Mouse (Mus musculus): ENCODE data around the gene Tmem168.

The Tmem168 gene

GRCm38 (mm10) chr6:13607621-13608493, at the start of gene Tmem168:
Tmem168 (minus strand) TSS chr6:13608100.
- in situ Hi-C loops (cut with MboI, MseI), result loop anchor here (5.0 to 10.0 kb wide), 2 partner anchors 44 to 543 kb away; partner anchors contain the start of gene Tmem106b

- in situ Hi-C loops (cut with MboI, MseI), result loop anchor here (5.0 kb wide), 1 partner anchor 47 kb away; the partner anchor contains the start of gene Tmem168
These were observed 46.2 kb upstream of the Tmem168 start for GRCm38 (mm10) chr6:13654081-13654480.

GRCm38 (mm10) chr6:13652284-13652683, 44.4 kb upstream of the Tmem168 start:
- in situ Hi-C loops (cut with MboI, MseI), result loop anchor here (5.0 kb wide), 1 partner anchor 45 kb away; the partner anchor contains the start of gene Tmem168

GRCm38 (mm10) chr6:13650854-13651253, 43.0 kb upstream of the Tmem168 start:
- in situ Hi-C loops (cut with MboI, MseI), result loop anchor here (5.0 kb wide), 1 partner anchor 44 kb away; the partner anchor contains the start of gene Tmem168

DNA sequence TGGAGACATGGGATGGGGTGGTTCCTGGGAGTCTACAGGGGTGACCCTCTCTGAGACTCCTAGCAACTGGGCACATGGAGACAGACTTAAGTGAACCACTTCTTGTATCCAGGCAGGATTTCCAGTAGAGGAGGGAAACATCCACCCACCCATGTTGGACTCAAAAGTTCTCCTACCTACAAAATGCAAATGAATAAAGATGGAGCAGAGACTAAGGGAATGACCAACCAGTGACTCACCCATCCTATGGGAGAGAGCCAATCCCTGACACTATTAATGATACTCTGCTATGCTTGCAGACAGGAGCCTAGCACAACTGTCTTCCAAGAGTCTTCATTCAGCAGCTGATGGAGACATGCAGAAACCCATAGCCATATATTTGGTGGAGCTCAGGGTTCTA, 40.4 kb upstream of the Tmem168 start:
- in situ Hi-C loops (cut with MboI, MseI), result no loop called here

- in situ Hi-C loops (cut with MboI, MseI), result no loop called here
These were observed 28.7 kb upstream of the Tmem168 start for GRCm38 (mm10) chr6:13636582-13636989.

GRCm38 (mm10) chr6:13632571-13632970, 24.7 kb upstream of the Tmem168 start:
- in situ Hi-C loops (cut with MboI, MseI), result no loop called here

GRCm38 (mm10) chr6:13630607-13631006, 22.7 kb upstream of the Tmem168 start:
- in situ Hi-C loops (cut with MboI, MseI), result no loop called here

GRCm38 (mm10) chr6:13619618-13620017, 11.7 kb upstream of the Tmem168 start:
- in situ Hi-C loops (cut with MboI, MseI), result no loop called here

- in situ Hi-C loops (cut with MboI, MseI), result no loop called here
These were observed 9.2 kb upstream of the Tmem168 start for GRCm38 (mm10) chr6:13617110-13617509.

GRCm38 (mm10) chr6:13614568-13614967, 6.7 kb upstream of the Tmem168 start:
- in situ Hi-C loops (cut with MboI, MseI), result no loop called here

DNA sequence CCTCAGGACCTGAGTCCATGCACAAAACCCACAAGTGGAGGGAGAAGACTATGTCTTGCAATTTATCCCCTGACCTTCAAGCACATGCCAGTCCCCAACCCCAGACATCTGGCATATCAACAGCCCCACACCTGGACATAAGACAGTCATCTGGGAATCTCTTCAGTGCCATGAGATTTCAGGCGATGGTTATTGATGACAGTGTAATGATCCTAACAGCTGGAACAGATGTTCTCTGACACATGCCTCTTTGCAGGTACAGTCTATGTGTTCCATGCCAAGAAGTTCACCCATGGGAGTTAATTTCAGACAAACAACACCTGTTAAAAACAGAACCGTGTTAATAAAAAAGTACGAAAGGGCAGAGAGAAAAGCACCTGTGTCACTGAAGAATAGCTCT, 5.8 kb upstream of the Tmem168 start:
- in situ Hi-C loops (cut with MboI, MseI), result no loop called here

DNA sequence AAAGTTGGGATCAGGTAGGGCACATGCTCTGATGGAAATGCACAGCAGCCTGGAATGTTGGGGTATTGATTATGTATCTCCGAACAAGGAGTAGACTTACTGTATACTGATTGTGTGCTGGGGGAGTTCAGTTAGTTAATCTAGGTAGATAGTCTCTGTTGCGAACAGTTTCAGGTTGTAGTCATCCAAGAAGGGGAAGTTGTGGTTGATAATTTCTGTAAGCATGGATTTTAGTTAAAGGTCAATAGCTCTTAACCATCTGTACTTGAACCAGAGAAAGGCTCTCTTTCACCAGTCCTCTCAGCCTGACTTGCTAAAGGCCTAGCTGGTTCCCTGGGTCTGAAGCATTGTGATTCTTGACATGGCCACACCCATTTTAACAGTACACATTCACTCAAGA, 3.0 kb upstream of the Tmem168 start:
- in situ Hi-C loops (cut with MboI, MseI), result no loop called here

DNA sequence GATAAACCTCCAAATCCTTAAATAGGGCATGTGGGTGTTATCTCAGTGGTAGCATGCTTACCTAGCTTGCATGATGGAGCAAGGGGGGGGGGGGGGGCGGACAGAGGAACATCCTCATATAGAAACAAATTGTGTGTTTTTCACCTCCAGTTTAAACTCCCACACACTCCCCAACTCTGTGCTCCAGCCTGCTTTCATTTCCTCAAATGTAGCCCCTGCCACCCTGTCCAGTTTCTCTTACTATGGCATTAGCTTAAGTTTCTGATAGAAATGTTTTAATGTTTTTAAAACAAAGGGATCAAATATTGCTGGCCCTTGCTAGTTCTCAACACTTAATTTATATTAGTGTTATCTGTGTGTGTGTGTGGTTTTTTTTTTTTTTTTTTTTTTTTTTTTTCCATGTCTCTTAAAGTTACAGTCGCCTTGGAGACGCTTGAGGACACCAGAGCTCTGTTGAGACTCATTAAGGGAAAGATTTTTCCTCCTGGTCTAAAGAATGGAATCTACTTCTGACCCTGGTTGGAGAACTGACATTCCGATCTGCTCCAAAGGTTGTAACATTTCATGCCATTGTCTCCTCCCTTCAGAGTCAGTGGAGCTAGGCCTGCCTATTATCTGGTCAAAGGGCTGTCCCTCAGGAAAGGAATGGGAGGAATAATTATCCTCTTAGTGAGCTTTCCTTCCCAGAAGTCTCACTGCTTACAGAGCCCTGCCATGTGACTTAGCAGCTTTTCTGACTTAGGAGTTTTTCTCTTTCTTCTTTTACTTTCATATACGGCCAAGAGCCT, 1.6 kb upstream of the Tmem168 start:
- in situ Hi-C loops (cut with MboI, MseI), result loop anchor here (5.0 to 10.0 kb wide), 2 partner anchors 43 to 545 kb away; partner anchors contain the start of gene Tmem106b

DNA sequence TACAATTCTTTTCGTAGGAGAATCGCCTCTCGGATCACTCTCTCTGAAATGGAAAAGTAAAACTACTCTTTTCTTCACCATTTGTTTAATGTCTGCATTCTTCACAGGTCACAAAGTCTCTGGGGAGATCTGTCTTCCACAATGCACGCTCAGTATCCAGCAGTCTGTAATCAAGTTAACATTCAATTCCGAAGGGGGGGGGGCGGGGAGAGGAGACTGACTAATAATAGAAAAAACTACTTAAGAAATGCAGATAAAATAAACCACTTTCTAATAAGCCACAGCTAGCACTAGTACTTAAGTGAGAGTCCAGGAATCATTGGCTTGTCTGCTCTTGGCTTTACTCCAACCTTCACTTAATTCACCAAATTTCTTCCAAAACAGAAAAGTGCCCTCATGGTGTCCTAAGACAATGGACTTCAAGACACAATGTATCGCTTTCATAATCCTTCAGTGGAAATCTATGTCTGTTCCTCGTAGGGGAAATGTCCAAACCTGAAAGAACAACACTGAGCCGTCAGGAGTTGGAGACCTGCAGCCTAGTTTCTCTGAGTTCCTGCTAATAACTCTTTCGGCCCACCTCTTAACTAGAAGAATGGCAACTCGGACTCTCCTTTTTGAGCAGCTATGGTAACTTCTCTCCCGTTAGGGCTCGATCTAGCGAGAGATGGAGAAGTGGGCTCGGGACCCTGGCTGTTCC, 829 bp downstream of the Tmem168 start:
- in situ Hi-C loops (cut with MboI, MseI), result loop anchor here (5.0 to 10.0 kb wide), 2 partner anchors 45 to 542 kb away; partner anchors contain the start of gene Tmem106b

DNA sequence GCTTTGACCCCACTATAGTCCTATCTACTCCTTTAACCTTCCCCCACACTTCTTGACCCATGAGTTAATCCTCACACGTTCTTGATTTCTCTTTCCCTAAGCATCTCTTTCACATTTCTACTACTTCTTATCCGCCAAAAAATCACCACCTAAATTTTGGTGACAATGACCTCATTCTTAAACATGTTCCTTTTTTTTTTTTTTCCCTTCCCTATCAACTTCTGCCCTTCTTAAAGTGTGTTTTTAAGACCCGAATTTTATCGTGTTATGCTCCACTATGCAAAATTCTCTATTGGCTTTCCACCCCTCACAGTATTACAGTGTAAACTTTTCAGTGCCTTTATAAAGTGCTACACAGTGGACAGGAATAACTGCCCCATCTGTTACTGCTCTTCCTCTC, 1.5 kb downstream of the Tmem168 start:
- in situ Hi-C loops (cut with MboI, MseI), result loop anchor here (5.0 to 10.0 kb wide), 2 partner anchors 46 to 542 kb away; partner anchors contain the start of gene Tmem106b

DNA sequence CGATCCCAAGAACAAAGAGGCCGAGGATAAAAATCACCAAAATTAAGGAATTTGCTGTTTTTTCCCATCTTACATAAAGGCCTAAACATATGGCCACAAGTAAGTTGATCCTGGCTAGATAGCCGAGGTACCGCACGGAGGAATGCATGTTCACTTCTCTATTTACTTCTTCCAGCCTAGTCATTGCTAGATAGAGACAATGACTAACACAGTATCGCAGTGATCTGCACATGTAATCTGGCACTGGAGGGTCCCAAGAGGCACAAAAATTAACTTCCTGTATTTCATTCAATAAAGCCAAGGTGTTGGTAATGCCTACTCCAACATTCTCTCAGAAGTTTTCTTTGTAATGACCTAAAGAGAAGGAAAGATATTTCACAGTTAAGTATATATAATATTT, 4.8 kb downstream of the Tmem168 start:
- in situ Hi-C loops (cut with MboI, MseI), result loop anchor here (10.0 kb wide), 1 partner anchor 538 kb away; the partner anchor contains the start of gene Tmem106b

DNA sequence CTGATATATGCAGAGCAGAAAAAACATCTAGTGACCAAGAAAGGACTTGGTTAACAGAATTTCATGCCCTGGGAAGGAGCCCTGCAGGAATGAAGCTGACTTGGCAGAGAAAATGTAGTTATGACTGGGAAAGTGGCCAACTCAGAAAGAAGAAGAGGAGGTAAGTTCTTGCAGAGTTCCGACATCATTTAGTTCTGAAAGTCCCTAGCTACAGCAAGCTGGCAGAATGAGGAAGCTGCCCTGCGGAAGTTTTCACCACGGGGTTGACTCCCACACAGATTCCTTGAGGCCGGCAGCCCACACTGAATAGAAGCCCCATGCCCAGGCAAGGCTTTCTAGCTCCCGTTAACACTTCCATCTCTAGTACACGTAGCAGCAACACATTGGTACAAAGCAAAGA, 6.3 kb downstream of the Tmem168 start:
- in situ Hi-C loops (cut with MboI, MseI), result loop anchor here (10.0 kb wide), 1 partner anchor 537 kb away; the partner anchor contains the start of gene Tmem106b

- in situ Hi-C loops (cut with MboI, MseI), result no loop called here
These were observed 9.5 kb downstream of the Tmem168 start for GRCm38 (mm10) chr6:13598239-13598923.

- in situ Hi-C loops (cut with MboI, MseI), result no loop called here
These were observed 15.1 kb downstream of the Tmem168 start for GRCm38 (mm10) chr6:13592729-13593345.
